Mouse (Mus musculus): Measurements from ENCODE around the gene Fars2.

Fars2 gene

DNA sequence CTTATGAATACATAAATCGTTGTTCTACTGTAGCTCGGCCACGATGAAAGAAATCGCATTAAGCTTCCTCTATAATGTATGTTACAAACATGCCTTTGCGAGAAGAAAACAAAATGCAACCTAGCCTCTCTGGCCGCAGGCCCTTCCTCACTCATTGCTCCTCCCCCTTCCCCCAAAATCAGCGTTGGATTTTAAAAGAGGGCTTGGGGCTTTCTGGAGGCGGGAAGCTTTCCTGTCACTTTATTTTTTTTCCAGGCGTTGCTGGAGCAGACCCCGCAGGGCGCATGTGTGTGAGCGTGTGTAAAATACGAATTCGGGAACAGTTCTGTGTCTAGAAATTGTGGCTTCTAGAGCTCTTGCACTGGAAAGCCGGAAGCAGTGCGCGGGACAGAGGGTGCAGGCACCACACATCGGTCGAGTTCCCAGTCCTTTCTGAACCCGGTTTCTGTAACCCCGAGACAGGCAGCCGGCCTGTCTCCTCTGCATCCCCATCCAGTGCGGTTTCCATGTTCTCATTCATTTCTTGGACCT lies 614.8 kb downstream of the Fars2 start:
- DNase-seq (ENCODE audit: low read depth): peak; percentile 40

- DNase-seq (ENCODE audit: low read depth): no peak
Observed at GRCm38 (mm10) chr13:36732891-36733490, 615.8 kb downstream of the Fars2 start.

- peak; percentile 61 for DNase-seq (ENCODE audit: low read depth)
Observed at GRCm38 (mm10) chr13:36733566-36733965, 616.4 kb downstream of the Fars2 start.

DNA sequence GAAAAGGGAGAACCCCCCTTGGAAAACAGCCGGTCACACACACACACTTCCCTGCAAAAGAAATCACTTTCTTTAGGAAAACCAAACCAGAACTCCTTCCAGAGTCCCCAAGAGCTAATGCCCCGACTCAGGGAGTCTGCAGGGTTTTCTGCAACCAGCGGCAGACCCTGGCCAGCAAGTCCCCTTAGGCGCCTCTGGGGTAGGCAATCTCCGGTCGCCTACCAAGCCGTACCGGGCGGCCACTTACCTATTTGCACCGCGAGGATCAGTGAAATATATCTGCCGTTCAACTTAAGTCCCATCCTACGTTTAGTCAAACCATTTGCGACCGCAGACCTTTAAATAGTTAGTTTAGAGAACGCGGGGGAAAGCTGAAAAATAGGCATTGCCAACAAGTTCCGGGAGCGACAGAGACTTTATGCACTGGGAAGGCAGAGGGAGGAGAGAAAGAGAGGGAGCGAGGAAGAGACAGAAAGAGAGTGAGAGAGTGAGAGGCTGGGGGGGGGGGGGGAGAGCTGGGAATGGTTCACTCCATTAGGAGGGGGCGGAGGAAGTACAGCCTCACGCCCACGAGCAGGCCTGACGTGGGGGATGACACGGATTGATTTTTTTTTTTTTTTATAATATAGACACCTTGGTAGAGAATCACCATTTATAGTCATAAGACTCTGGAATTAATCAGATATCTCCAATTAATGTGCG lies 616.9 kb downstream of the Fars2 start:
- DNase-seq (ENCODE audit: low read depth): peak; percentile 82

DNA sequence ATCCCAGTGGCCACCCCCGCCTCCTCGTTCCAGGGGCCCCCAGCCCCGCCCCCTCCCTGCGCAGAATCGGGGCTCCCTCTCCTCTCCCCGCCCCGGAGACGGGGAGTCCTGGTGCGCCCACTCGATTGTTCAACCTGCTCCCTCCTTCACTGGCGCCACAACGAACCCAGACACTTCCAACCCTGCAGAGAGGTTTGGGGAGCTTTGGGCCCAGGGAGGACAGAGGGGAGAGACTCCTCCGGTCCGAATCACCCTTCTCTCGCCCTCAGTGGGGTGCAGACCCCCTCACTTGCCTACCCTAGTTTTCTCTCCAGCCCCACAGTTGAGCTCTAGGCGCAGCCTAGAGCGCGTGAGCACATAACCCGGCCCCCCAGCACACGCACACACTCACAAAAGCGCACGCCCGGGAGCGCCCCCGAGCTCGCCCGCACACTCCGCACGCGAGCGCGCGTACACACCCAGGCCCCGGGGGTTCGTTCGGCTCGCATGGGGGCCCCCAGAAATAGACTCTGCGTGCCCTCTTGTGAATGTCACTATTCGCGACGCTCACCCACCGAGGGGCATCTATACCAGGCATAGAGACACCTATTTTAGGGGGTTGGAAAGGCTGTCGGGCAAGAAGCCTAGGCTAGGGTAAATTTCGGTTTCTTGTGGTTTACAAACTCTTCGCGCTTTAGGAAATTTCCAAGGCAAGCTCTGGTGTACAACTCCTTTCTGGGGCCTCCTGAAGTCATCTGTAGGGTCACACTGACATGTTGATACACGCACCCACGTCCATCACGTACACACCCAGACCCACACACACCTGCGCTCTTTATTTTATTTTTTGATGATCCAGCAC lies 617.7 kb downstream of the Fars2 start, which contains the start of gene Nrn1:
TSS of gene Nrn1 (minus strand) at position 401 of the 841 bp plus-strand sequence.
- DNase-seq (ENCODE audit: low read depth): peak; percentile 80

- peak; percentile 96 for DNase-seq (ENCODE audit: low read depth)
Observed at GRCm38 (mm10) chr13:36735901-36736618, 618.8 kb downstream of the Fars2 start.

DNA sequence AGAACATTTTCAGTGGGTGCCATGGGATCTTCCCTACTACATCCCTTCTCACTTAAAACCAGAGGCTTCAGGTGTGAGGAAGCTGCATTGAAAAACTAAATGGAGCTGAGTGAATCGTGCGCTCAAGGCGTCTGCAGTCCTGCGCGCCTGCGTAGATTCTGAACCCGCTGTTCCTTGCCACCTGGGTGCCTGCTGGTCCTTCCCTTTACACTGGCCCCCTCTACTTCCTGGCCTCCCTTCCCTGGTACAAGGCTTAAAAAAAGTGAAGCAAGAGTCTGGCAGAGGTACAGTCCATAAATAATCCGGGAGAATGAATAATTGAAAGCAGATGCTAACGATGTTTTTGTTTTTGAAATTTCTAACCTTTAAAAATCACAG lies 619.4 kb downstream of the Fars2 start:
- DNase-seq (ENCODE audit: low read depth): peak; percentile 88

DNA sequence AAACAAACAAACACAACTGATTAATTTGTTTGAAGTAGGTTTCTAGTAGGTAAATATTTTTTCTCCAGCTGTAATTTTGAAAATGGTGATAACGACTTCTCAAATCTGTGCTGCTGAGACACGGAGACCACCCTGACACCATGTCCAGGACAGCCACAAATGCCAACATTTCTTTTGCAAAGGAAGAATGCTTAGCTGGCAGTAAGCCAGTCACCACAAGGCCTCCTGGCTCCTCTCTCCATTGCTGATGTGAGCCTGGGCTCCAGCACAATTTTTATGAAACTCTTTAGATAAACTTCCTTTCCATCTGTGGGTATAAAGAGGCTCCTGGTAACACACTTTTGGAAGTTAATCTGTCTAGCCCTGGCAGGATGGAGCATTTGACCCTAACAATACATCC lies 632.8 kb downstream of the Fars2 start:
- peak; percentile 72 for DNase-seq (ENCODE audit: low read depth)

- no peak for DNase-seq (ENCODE audit: low read depth)
Observed at GRCm38 (mm10) chr13:36751861-36752260, 634.6 kb downstream of the Fars2 start.

GRCm38 (mm10) chr13:36766801-36767200 lies 649.6 kb downstream of the Fars2 start:
- DNase-seq (ENCODE audit: low read depth): no peak

Measured in NIH3T3 (cell line).